Mouse (Mus musculus) cerebellum, adult 2 months (tissue): ENCODE results near the gene Fgfr2.

ENCODE experiments used
- CTCF ChIP-seq: fragments of 200-500 bp; IDR thresholded peaks from 2 replicates; pipeline ENCODE4 v1.5.1; 2011; ENCODE audit warnings: low read depth, mild to moderate bottlenecking, control low read depth, low read length, moderate library complexity, borderline replicate concordance; ENCODE audit not compliant: insufficient read depth
- POLR2A ChIP-seq: fragments of 200-500 bp; IDR thresholded peaks from 2 replicates; pipeline ENCODE4 v1.6.1; 2011; ENCODE audit warnings: low read length, control low read depth, borderline replicate concordance; ENCODE audit not compliant: insufficient read depth

DNA sequence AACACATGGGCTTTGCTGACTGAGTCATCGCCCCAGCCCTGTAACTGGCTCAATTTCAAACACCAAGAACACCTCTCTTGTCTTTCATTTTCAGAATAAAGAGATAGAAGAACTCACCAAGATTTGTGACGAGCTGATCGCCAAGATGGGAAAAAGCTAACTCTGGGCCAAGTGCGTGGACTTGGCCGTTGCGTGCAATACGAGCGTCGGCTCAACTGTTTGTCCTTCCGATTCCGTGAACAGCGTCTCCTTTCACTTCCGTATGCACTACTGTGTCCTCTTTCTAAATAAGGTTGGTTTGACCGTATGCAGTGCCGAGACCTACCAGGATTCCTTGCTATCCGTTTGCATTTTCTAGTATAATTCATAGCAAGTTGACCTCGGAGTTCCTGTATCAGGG lies 2359.0 kb downstream of the Fgfr2 start:
- no peak for TF ChIP-seq POLR2A
- TF ChIP-seq CTCF, result no peak
